Mouse (Mus musculus) retina, adult 2 months (tissue): ENCODE measurements around the gene Gm8439.

Experiments used
- DNase-seq: peaks from one replicate; pipeline ENCODE4 v3.0.0-alpha.2; 2012; ENCODE audit warnings: low read depth, low spot score

Gm8439 gene

GRCm38 (mm10) chr4:120612304-120613080 is 23.9 kb downstream of the Gm8439 start:
- no peak for DNase-seq

GRCm38 (mm10) chr4:120613691-120614329 is 25.3 kb downstream of the Gm8439 start:
- DNase-seq = peak; percentile 78

- no peak for DNase-seq
These were observed 26.1 kb downstream of the Gm8439 start for GRCm38 (mm10) chr4:120614644-120615043.

GRCm38 (mm10) chr4:120615528-120616081 is 27.1 kb downstream of the Gm8439 start:
- DNase-seq = no peak

GRCm38 (mm10) chr4:120616199-120617025 is 27.9 kb downstream of the Gm8439 start:
- no peak for DNase-seq

GRCm38 (mm10) chr4:120627728-120628127 is 39.2 kb downstream of the Gm8439 start:
- no peak for DNase-seq

- DNase-seq = no peak
These were observed 41.8 kb downstream of the Gm8439 start for GRCm38 (mm10) chr4:120630218-120630931.

GRCm38 (mm10) chr4:120631828-120632227 is 43.3 kb downstream of the Gm8439 start:
- DNase-seq = no peak

GRCm38 (mm10) chr4:120635351-120635750 is 46.8 kb downstream of the Gm8439 start:
- DNase-seq = no peak

GRCm38 (mm10) chr4:120641946-120642345 is 53.4 kb downstream of the Gm8439 start:
- no peak for DNase-seq

GRCm38 (mm10) chr4:120643899-120644298 is 55.4 kb downstream of the Gm8439 start:
- DNase-seq = no peak

GRCm38 (mm10) chr4:120649369-120650207 is 61.0 kb downstream of the Gm8439 start:
- DNase-seq = no peak

- no peak for DNase-seq
These were observed 61.7 kb downstream of the Gm8439 start for GRCm38 (mm10) chr4:120650208-120650592.

GRCm38 (mm10) chr4:120655898-120656297 is 67.4 kb downstream of the Gm8439 start:
- DNase-seq = no peak
